In genomic region chr16:76370041-76370715, GRCm38 (mm10) we compare ENCODE assay signal across 8 mouse cellular contexts. TPM values are rescaled to one million over a fixed set of nuclear protein-coding genes. Genes with fewer than 3 reads are reported as not detected.
DNase-seq lines count a peak whose midpoint lies in the region; ATAC-seq and TF ChIP-seq lines count a peak whose summit lies in the region.

No protein-coding gene starts in this region.

- H3K4me1 ChIP-seq in embryonic facial prominence, embryonic 11.5 days (ENCODE audit: control insufficient read depth, insufficient read depth, low read length): no peaks in the 10 kb centered on the region; the same call in 1 of the 2 replicates
- H3K4me1 ChIP-seq in hindbrain, embryonic 10.5 days (replicated peaks): peaks cover 44% of the 10 kb centered on the region
- peaks cover 18% of the 10 kb centered on the region for H3K4me1 ChIP-seq in liver, adult 2 months (ENCODE audit: control insufficient read depth, insufficient read depth, low read length)
- H3K4me1 ChIP-seq in midbrain, postnatal 0 days (ENCODE audit: insufficient read depth, low read length): no peaks in the 10 kb centered on the region

- no peak for DNase-seq in frontal cortex, adult 2 months (ENCODE audit: extremely low spot score in 1 of 2, low spot score in 1 of 2)
- peak; percentile 62 for DNase-seq in adrenal gland, postnatal 14 days
- DNase-seq in embryonic facial prominence, embryonic 11.5 days (ENCODE audit: low spot score): peak; percentile 41
- peak; percentile 39 for DNase-seq in hindbrain, embryonic 10.5 days (ENCODE audit: low spot score)
- DNase-seq in liver, adult 2 months (ENCODE audit: extremely low read depth, low read depth, low spot score): peak; percentile 32
- DNase-seq in midbrain, postnatal 0 days (ENCODE audit: low spot score): peak; percentile 78

- no peak for TF ChIP-seq POLR2A in liver, adult 2 months (IDR thresholded peaks at IDR 0.05; ENCODE audit: extremely low read depth, insufficient read depth, low read length)

- H3K79me2 ChIP-seq in liver, adult 2 months (ENCODE audit: control insufficient read depth, insufficient read depth, low read length): peaks cover 34% of the 10 kb centered on the region

- H3K27me3 ChIP-seq in embryonic facial prominence, embryonic 11.5 days (ENCODE audit: control insufficient read depth, insufficient read depth, low read length): no peaks in the 10 kb centered on the region
- no peaks in the 10 kb centered on the region for H3K27me3 ChIP-seq in hindbrain, embryonic 10.5 days (ENCODE audit: insufficient read depth, poor library complexity, severe bottlenecking)
- no peaks in the 10 kb centered on the region for H3K27me3 ChIP-seq in liver, adult 2 months (ENCODE audit: control insufficient read depth, insufficient read depth, low read length)
- no peaks in the 10 kb centered on the region for H3K27me3 ChIP-seq in midbrain, postnatal 0 days (ENCODE audit: insufficient read depth, low read length)

- 25% methylated on average over 6 of the region's 6 CpGs for WGBS in embryonic facial prominence, embryonic 11.5 days
- 36% methylated on average over 6 of the region's 6 CpGs for WGBS in hindbrain, embryonic 10.5 days
- 48% methylated on average over 6 of the region's 6 CpGs for WGBS in liver, adult 2 months
- 30% methylated on average over 6 of the region's 6 CpGs for WGBS in midbrain, postnatal 0 days

- H3K36me3 ChIP-seq in embryonic facial prominence, embryonic 11.5 days (replicated peaks; ENCODE audit: control insufficient read depth, insufficient read depth, low read depth, low read length): no peaks in the 10 kb centered on the region
- H3K36me3 ChIP-seq in hindbrain, embryonic 10.5 days: peaks cover 13% of the 10 kb centered on the region
- H3K36me3 ChIP-seq in liver, adult 2 months (ENCODE audit: control insufficient read depth, insufficient read depth, low read length): no peaks in the 10 kb centered on the region
- no peaks in the 10 kb centered on the region for H3K36me3 ChIP-seq in midbrain, postnatal 0 days (ENCODE audit: insufficient read depth, low read length)

- ATAC-seq in frontal cortex, adult (ENCODE audit: low TSS enrichment): peak; percentile 12; the same call in 1 of the 2 replicates
- no peak for ATAC-seq in embryonic facial prominence, embryonic 11.5 days (replicated peaks; ENCODE audit: insufficient number of reproducible peaks, low FRiP score, low TSS enrichment, low read depth)
- ATAC-seq in midbrain, postnatal 0 days (ENCODE audit: low FRiP score): no peak
- ATAC-seq in monocyte, adult 5-6 weeks (replicated peaks; ENCODE audit: insufficient number of reproducible peaks, low FRiP score, low TSS enrichment, poor library complexity, severe bottlenecking): no peak

- H3K4me3 ChIP-seq in embryonic facial prominence, embryonic 11.5 days (ENCODE audit: low read depth, low read length): peak overlapping the region; percentile 95
- peak overlapping the region; percentile 91; the same call in 1 of the 2 replicates for H3K4me3 ChIP-seq in hindbrain, embryonic 10.5 days
- no peak overlapping the region for H3K4me3 ChIP-seq in liver, adult 2 months (ENCODE audit: insufficient read depth, low read depth, low read length)
- H3K4me3 ChIP-seq in midbrain, postnatal 0 days (ENCODE audit: low read depth, low read length): peak overlapping the region; percentile 89; the same call in 1 of the 2 replicates

- no peak overlapping the region for H3K27ac ChIP-seq in embryonic facial prominence, embryonic 11.5 days (replicated peaks; ENCODE audit: low read depth, low read length)
- H3K27ac ChIP-seq in hindbrain, embryonic 10.5 days: peak overlapping the region; percentile 8; the same call in 1 of the 2 replicates
- H3K27ac ChIP-seq in liver, adult 2 months (replicated peaks; ENCODE audit: insufficient read depth, low read depth, low read length): no peak overlapping the region
- no peak overlapping the region for H3K27ac ChIP-seq in midbrain, postnatal 0 days (ENCODE audit: low read depth, low read length)

- no peak for TF ChIP-seq CTCF in liver, adult 2 months (IDR thresholded peaks at IDR 0.05; ENCODE audit: low read depth, low read length)
- TF ChIP-seq CTCF in midbrain, postnatal 0 days (IDR thresholded peaks at IDR 0.05): peak; percentile 64

- H3K4me2 ChIP-seq in embryonic facial prominence, embryonic 11.5 days (ENCODE audit: low read depth, low read length): peak overlapping the region; percentile 64
- H3K4me2 ChIP-seq in midbrain, postnatal 0 days (ENCODE audit: low read depth, low read length, poor library complexity, severe bottlenecking): peak overlapping the region; percentile 53

- H3K9me3 ChIP-seq in embryonic facial prominence, embryonic 11.5 days (replicated peaks; ENCODE audit: control insufficient read depth, low read length): no peaks in the 10 kb centered on the region
- H3K9me3 ChIP-seq in hindbrain, embryonic 10.5 days: no peaks in the 10 kb centered on the region
- H3K9me3 ChIP-seq in midbrain, postnatal 0 days (ENCODE audit: low read length): no peaks in the 10 kb centered on the region

- H3K9ac ChIP-seq in embryonic facial prominence, embryonic 11.5 days (replicated peaks; ENCODE audit: low read length): no peak overlapping the region
- H3K9ac ChIP-seq in liver, adult 2 months (ENCODE audit: low read depth, low read length): no peak overlapping the region
- no peak overlapping the region for H3K9ac ChIP-seq in midbrain, postnatal 0 days (replicated peaks; ENCODE audit: low read length, poor library complexity, severe bottlenecking)

RNA-seq across cellular contexts. Expression of gene Nrip1, which starts 3.4 kb away (rescaled TPM):
- 8.1 and 10.1 TPM in 2 replicates for polyA plus RNA-seq in frontal cortex, adult 2 months (2012; rRNA removed)
- total RNA-seq in adrenal gland, postnatal 14 days (2021): 65.2 and 66.5 TPM in 2 replicates
- 29.0 and 43.0 TPM in 2 replicates for polyA plus RNA-seq in embryonic facial prominence, embryonic 11.5 days (2014; fragmentation: Nextera tagmentation; extraction: Ambion mirVana)
- 34.8 and 46.6 TPM in 2 replicates for polyA plus RNA-seq in hindbrain, embryonic 10.5 days (2016; fragmentation: Nextera tagmentation; extraction: Ambion mirVana)
- 8.9 and 13.7 TPM in 2 replicates for total RNA-seq in liver, adult 2 months (2014; rRNA removed)
- polyA plus RNA-seq in liver, adult 2 months (2012; rRNA removed): 2.9 and 3.7 TPM in 2 replicates
- 33.7 and 55.8 TPM in 2 replicates for total RNA-seq in midbrain, postnatal 0 days (2014; rRNA removed)
- polyA plus RNA-seq in midbrain, postnatal 0 days (2015; fragmentation: Nextera tagmentation; extraction: Ambion mirVana): 27.2 and 29.5 TPM in 2 replicates
- 27.9 to 36.9 TPM (median 29.3 TPM) in 3 replicates for total RNA-seq in monocyte, adult 5-6 weeks (2017)

Comparison
In these comparisons a context has a peak if more than half of its experiments do, and no peak if none do; other contexts are left out.
1. DNase-seq: peak in adrenal gland, postnatal 14 days (single experiment), embryonic facial prominence, embryonic 11.5 days (single experiment), hindbrain, embryonic 10.5 days (single experiment), liver, adult 2 months (single experiment) and midbrain, postnatal 0 days (single experiment); none in frontal cortex, adult 2 months (0 of 2).